Mouse (Mus musculus): ENCODE data around the gene Tnrc6a. TPM values are rescaled to one million over a fixed set of nuclear protein-coding genes. Genes with fewer than 3 reads are reported as not detected.
A peak's percentile ranks its signal among the peaks of the same experiment; 100 is the strongest.

Tnrc6a gene
- total and polyA plus RNA-seq, 3 experiments = 52.0 to 106 (median 72.4) TPM

- Histone ChIP-seq H3K9me3 (replicated peaks) (no peaks in the 10 kb centered on the region), H3K4me3 (ENCODE audit: low read depth, low read length) (no peak overlapping the region), H3K36me3 (replicated peaks) (no peaks in the 10 kb centered on the region), H3K27me3 (ENCODE audit: insufficient read depth, low read length) (peaks cover 14% of the 10 kb centered on the region; the same call in 1 of the 2 replicates), H3K4me1 (ENCODE audit: insufficient read depth, low read depth, low read length) (peaks cover 26% of the 10 kb centered on the region)
- TF ChIP-seq GATA2 (IDR thresholded peaks at IDR 0.05; ENCODE audit: borderline replicate concordance, low read depth, low read length) (no peak), GATA1 (IDR thresholded peaks at IDR 0.05; ENCODE audit: borderline replicate concordance, low read length) (no peak), TAL1 (conservative IDR thresholded peaks at IDR 0.05; ENCODE audit: low read depth, low read length) (no peak), CTCF (IDR thresholded peaks at IDR 0.05; ENCODE audit: low read depth, low read length) (no peak), POLR2AphosphoS5 (IDR thresholded peaks at IDR 0.05; ENCODE audit: insufficient replicate concordance, low read depth, low read length) (no peak)
- DNase-seq (ENCODE audit: low spot score) (peak; percentile 24), ATAC-seq (ENCODE audit: extremely low read depth, insufficient number of reproducible peaks, low FRiP score, poor library complexity, severe bottlenecking) (peak; percentile 94)
Observed at GRCm38 (mm10) chr7:123108058-123109055, 15.3 kb upstream of the Tnrc6a start.

- Histone ChIP-seq H3K4me1 (ENCODE audit: insufficient read depth, low read depth, low read length) (peaks cover 28% of the 10 kb centered on the region), H3K27me3 (ENCODE audit: insufficient read depth, low read length) (peaks cover 13% of the 10 kb centered on the region; the same call in 1 of the 2 replicates), H3K36me3 (replicated peaks) (no peaks in the 10 kb centered on the region), H3K9me3 (replicated peaks) (no peaks in the 10 kb centered on the region), H3K4me3 (ENCODE audit: low read depth, low read length) (no peak overlapping the region)
- DNase-seq (ENCODE audit: low spot score) (no peak), ATAC-seq (ENCODE audit: extremely low read depth, insufficient number of reproducible peaks, low FRiP score, poor library complexity, severe bottlenecking) (no peak)
- no peak for TF ChIP-seq GATA2 (IDR thresholded peaks at IDR 0.05; ENCODE audit: borderline replicate concordance, low read depth, low read length)
- no peak for TF ChIP-seq CTCF (IDR thresholded peaks at IDR 0.05; ENCODE audit: low read depth, low read length)
- TF ChIP-seq TAL1 (conservative IDR thresholded peaks at IDR 0.05; ENCODE audit: low read depth, low read length) = no peak
- no peak for TF ChIP-seq POLR2AphosphoS5 (IDR thresholded peaks at IDR 0.05; ENCODE audit: insufficient replicate concordance, low read depth, low read length)
Observed at GRCm38 (mm10) chr7:123109361-123110000, 14.2 kb upstream of the Tnrc6a start.

- DNase-seq (ENCODE audit: low spot score) (no peak), ATAC-seq (ENCODE audit: extremely low read depth, insufficient number of reproducible peaks, low FRiP score, poor library complexity, severe bottlenecking) (no peak)
- Histone ChIP-seq H3K9me3 (replicated peaks) (no peaks in the 10 kb centered on the region), H3K36me3 (replicated peaks) (no peaks in the 10 kb centered on the region), H3K27me3 (ENCODE audit: insufficient read depth, low read length) (peaks cover 13% of the 10 kb centered on the region; the same call in 1 of the 2 replicates), H3K4me1 (ENCODE audit: insufficient read depth, low read depth, low read length) (peaks cover 30% of the 10 kb centered on the region), H3K4me3 (ENCODE audit: low read depth, low read length) (no peak overlapping the region)
- no peak for TF ChIP-seq TAL1 (conservative IDR thresholded peaks at IDR 0.05; ENCODE audit: low read depth, low read length)
- TF ChIP-seq GATA2 (IDR thresholded peaks at IDR 0.05; ENCODE audit: borderline replicate concordance, low read depth, low read length) = no peak
- no peak for TF ChIP-seq CTCF (IDR thresholded peaks at IDR 0.05; ENCODE audit: low read depth, low read length)
- no peak for TF ChIP-seq GATA1 (IDR thresholded peaks at IDR 0.05; ENCODE audit: borderline replicate concordance, low read length)
- TF ChIP-seq POLR2AphosphoS5 (IDR thresholded peaks at IDR 0.05; ENCODE audit: insufficient replicate concordance, low read depth, low read length) = no peak
Observed at GRCm38 (mm10) chr7:123110135-123110534, 13.6 kb upstream of the Tnrc6a start.

- peaks cover 8% of the 10 kb centered on the region; the same call in 1 of the 2 replicates for H3K27me3 ChIP-seq (ENCODE audit: insufficient read depth, low read length)
- DNase-seq (ENCODE audit: low spot score) (no peak), ATAC-seq (ENCODE audit: extremely low read depth, insufficient number of reproducible peaks, low FRiP score, poor library complexity, severe bottlenecking) (no peak)
- H3K9me3 ChIP-seq (replicated peaks) = no peaks in the 10 kb centered on the region
- peaks cover 51% of the 10 kb centered on the region for H3K4me1 ChIP-seq (ENCODE audit: insufficient read depth, low read depth, low read length)
- no peaks in the 10 kb centered on the region for H3K36me3 ChIP-seq (replicated peaks)
- TF ChIP-seq TAL1 (conservative IDR thresholded peaks at IDR 0.05; ENCODE audit: low read depth, low read length) (no peak), CTCF (IDR thresholded peaks at IDR 0.05; ENCODE audit: low read depth, low read length) (no peak), POLR2AphosphoS5 (IDR thresholded peaks at IDR 0.05; ENCODE audit: insufficient replicate concordance, low read depth, low read length) (no peak), GATA2 (IDR thresholded peaks at IDR 0.05; ENCODE audit: borderline replicate concordance, low read depth, low read length) (no peak)
- H3K4me3 ChIP-seq (ENCODE audit: low read depth, low read length) = no peak overlapping the region
Observed at GRCm38 (mm10) chr7:123113590-123113989, 10.1 kb upstream of the Tnrc6a start.

GRCm38 (mm10) chr7:123116799-123117198 lies 6.9 kb upstream of the Tnrc6a start:
- no peak for DNase-seq (ENCODE audit: low spot score)
- H3K4me3 ChIP-seq (ENCODE audit: low read depth, low read length) = no peak overlapping the region; the same call in 1 of the 2 replicates
- no peaks in the 10 kb centered on the region for H3K9me3 ChIP-seq (replicated peaks)
- TF ChIP-seq GATA2 (IDR thresholded peaks at IDR 0.05; ENCODE audit: borderline replicate concordance, low read depth, low read length) (no peak), TAL1 (conservative IDR thresholded peaks at IDR 0.05; ENCODE audit: low read depth, low read length) (peak; percentile 64), GATA1 (IDR thresholded peaks at IDR 0.05; ENCODE audit: borderline replicate concordance, low read length) (no peak), POLR2AphosphoS5 (IDR thresholded peaks at IDR 0.05; ENCODE audit: insufficient replicate concordance, low read depth, low read length) (no peak)
- no peaks in the 10 kb centered on the region for H3K36me3 ChIP-seq (replicated peaks)
- peak; percentile 94 for ATAC-seq (ENCODE audit: extremely low read depth, insufficient number of reproducible peaks, low FRiP score, poor library complexity, severe bottlenecking)
- peaks cover 2% of the 10 kb centered on the region; the same call in 1 of the 2 replicates for H3K27me3 ChIP-seq (ENCODE audit: insufficient read depth, low read length)
- peaks cover 46% of the 10 kb centered on the region for H3K4me1 ChIP-seq (ENCODE audit: insufficient read depth, low read depth, low read length)

GRCm38 (mm10) chr7:123117209-123117608 lies 6.5 kb upstream of the Tnrc6a start:
- TF ChIP-seq GATA2 (IDR thresholded peaks at IDR 0.05; ENCODE audit: borderline replicate concordance, low read depth, low read length) (no peak), POLR2AphosphoS5 (IDR thresholded peaks at IDR 0.05; ENCODE audit: insufficient replicate concordance, low read depth, low read length) (no peak), CTCF (IDR thresholded peaks at IDR 0.05; ENCODE audit: low read depth, low read length) (no peak), TAL1 (conservative IDR thresholded peaks at IDR 0.05; ENCODE audit: low read depth, low read length) (no peak), GATA1 (IDR thresholded peaks at IDR 0.05; ENCODE audit: borderline replicate concordance, low read length) (no peak)
- Histone ChIP-seq H3K4me1 (ENCODE audit: insufficient read depth, low read depth, low read length) (peaks cover 46% of the 10 kb centered on the region), H3K36me3 (replicated peaks) (no peaks in the 10 kb centered on the region), H3K9me3 (replicated peaks) (no peaks in the 10 kb centered on the region), H3K4me3 (ENCODE audit: low read depth, low read length) (no peak overlapping the region; the same call in 1 of the 2 replicates), H3K27me3 (ENCODE audit: insufficient read depth, low read length) (peaks cover 2% of the 10 kb centered on the region; the same call in 1 of the 2 replicates)
- no peak for DNase-seq (ENCODE audit: low spot score)
- ATAC-seq (ENCODE audit: extremely low read depth, insufficient number of reproducible peaks, low FRiP score, poor library complexity, severe bottlenecking) = no peak

Data from G1E (cell line).